Mouse (Mus musculus) B cell, adult (primary cell): ENCODE measurements around the gene Aldh8a1. TPM values are rescaled to one million over a fixed set of nuclear protein-coding genes. Genes with fewer than 3 reads are reported as not detected.

ENCODE experiments used
- total RNA-seq: library from RNA; stranded (reverse); gene quantifications from 4 replicates; pipeline ENCODE4 v1.2.4, GENCODE M21; 2023; ENCODE audit not compliant: inconsistent age

Gene Aldh8a1
- total RNA-seq: 0.22 to 0.51 TPM (median 0.36 TPM) in 4 replicates

DNA sequence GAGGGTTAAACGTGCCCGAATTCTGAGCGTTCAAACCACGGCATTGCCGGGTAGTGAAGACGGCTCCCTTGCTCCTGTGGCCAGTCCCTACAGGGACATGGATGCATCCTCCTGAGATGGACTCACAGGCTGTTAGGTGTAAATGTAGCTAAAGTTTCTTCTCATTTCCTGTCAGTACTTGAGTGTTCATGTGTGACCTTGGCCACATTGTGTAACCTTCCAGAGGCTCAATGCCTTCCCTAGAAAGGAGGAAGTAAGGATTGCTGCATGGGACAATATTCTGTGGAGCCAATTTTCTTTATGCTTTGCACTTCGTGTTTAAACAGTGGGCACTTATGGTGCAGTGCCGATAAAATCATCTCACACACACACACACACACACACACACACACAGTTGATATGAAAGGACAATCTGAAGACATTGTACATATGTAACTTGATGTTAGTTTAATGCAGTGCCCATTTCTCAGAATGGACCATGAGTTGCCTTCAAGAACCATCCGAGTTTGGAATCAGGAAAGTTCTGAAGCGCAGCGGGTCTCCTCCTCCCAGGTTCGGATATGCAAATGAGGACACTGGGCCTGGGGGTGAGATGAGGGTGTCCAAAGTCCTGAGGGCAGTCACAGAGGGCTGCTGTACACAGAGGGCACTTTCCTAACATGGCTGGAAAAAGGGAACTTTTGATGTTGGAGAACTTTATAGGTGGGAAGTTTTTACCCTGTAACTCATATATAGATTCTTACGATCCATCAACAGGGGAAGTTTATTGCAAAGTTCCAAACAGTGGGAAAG lies at the start of gene Aldh8a1:
Gene Aldh8a1 (plus strand): TSS at position 610 of the 792 bp plus-strand sequence.

Other genes with a start within 250 kb of the Aldh8a1 start
- 22.6 to 26.3 TPM (median 25.1 TPM) in 4 replicates for gene Myb, start 216.3 kb upstream of the Aldh8a1 start, total RNA-seq
- 83.7 to 97.1 TPM (median 92.2 TPM) in 4 replicates for gene Hbs1l, start 81.3 kb upstream of the Aldh8a1 start, total RNA-seq
- not detected in 4 replicates for gene 1700020N01Rik, start 215.9 kb downstream of the Aldh8a1 start, total RNA-seq